In genomic region chr11:80553046-80553445, GRCm38 (mm10) we compare ENCODE assay signal across 24 mouse cellular contexts.
A peak's percentile ranks its signal among the peaks of the same experiment; 100 is the strongest.
DNase-seq lines count a peak whose midpoint lies in the region; ATAC-seq lines count a peak whose summit lies in the region.
"Had no signal": no experiment of that assay in that cellular context is flagged by ENCODE, and none has a peak within 500 bp of the region (broad histone marks: within the 10 kb centered on the region; RNA-seq: fewer than 3 reads in every experiment).

No protein-coding gene starts in this region.

- H3K27me3 ChIP-seq in splenic B cell, adult 2 months (ENCODE audit: control insufficient read depth, insufficient read depth, low read length, poor library complexity, severe bottlenecking): no peaks in the 10 kb centered on the region
- no peaks in the 10 kb centered on the region for H3K27me3 ChIP-seq in midbrain, embryonic 13.5 days
- H3K27me3 ChIP-seq: embryonic facial prominence, embryonic 13.5 days; embryonic facial prominence, embryonic 15.5 days had no signal

- WGBS in midbrain, embryonic 13.5 days: 82% methylated on average over 11 of the region's 11 CpGs

- DNase-seq in induced T-regulatory cell, adult 2 months (ENCODE audit: low read depth): peak; percentile 10
- peak; percentile 25 for DNase-seq in splenic B cell, adult 2 months (ENCODE audit: low read depth, low spot score)
- DNase-seq in left cerebral cortex, adult 8-10 months (ENCODE audit: low spot score in 2 of 2): no peak
- DNase-seq in lung, postnatal 36 days: no peak
- DNase-seq: adrenal gland, adult 2 months; adrenal gland, postnatal 10 days; adrenal gland, postnatal 25 days; cerebellum, adult 11 months; cerebellum, adult 18-20 months; cerebellum, adult 8-10 months; cerebellum, adult 9-11 months; cerebellum, postnatal 14 days; cerebellum, postnatal 36 days; embryo, embryonic 11 days had no signal

- ATAC-seq in common myeloid progenitor, adult 5-6 weeks (replicated peaks; ENCODE audit: low read depth, poor library complexity, severe bottlenecking): peak; percentile 62; the same call in 1 of the 2 replicates
- peak; percentile 48; the same call in 1 of the 2 replicates for ATAC-seq in granulocyte monocyte progenitor cell, adult 5-6 weeks (replicated peaks; ENCODE audit: poor library complexity, severe bottlenecking)
- ATAC-seq in midbrain, embryonic 13.5 days: no peak
- ATAC-seq: forebrain, embryonic 14.5 days; forebrain, embryonic 16.5 days had no signal

- no peak overlapping the region for H3K9ac ChIP-seq in midbrain, embryonic 13.5 days (replicated peaks)
- H3K9ac ChIP-seq: embryonic facial prominence, embryonic 13.5 days; embryonic facial prominence, embryonic 15.5 days; forebrain, embryonic 12.5 days had no signal

- H3K27ac ChIP-seq in midbrain, embryonic 13.5 days: no peak overlapping the region
- H3K27ac ChIP-seq: embryonic facial prominence, embryonic 13.5 days; embryonic facial prominence, embryonic 15.5 days; forebrain, embryonic 10.5 days; forebrain, embryonic 12.5 days had no signal

- no peak overlapping the region for H3K4me2 ChIP-seq in midbrain, embryonic 13.5 days (replicated peaks)
- H3K4me2 ChIP-seq: embryonic facial prominence, embryonic 13.5 days; embryonic facial prominence, embryonic 15.5 days; forebrain, embryonic 12.5 days had no signal

- H3K36me3 ChIP-seq in splenic B cell, adult 2 months (ENCODE audit: control insufficient read depth, insufficient read depth, low read length, poor library complexity, severe bottlenecking): no peaks in the 10 kb centered on the region
- H3K36me3 ChIP-seq in midbrain, embryonic 13.5 days: no peaks in the 10 kb centered on the region
- H3K36me3 ChIP-seq: embryonic facial prominence, embryonic 13.5 days; embryonic facial prominence, embryonic 15.5 days; forebrain, embryonic 10.5 days; forebrain, embryonic 12.5 days had no signal

- H3K4me3 ChIP-seq in midbrain, embryonic 13.5 days (replicated peaks): no peak overlapping the region
- H3K4me3 ChIP-seq: embryonic facial prominence, embryonic 13.5 days; embryonic facial prominence, embryonic 15.5 days; erythroblast, embryonic 14.5 days; forebrain, embryonic 10.5 days; forebrain, embryonic 12.5 days had no signal

- H3K4me1 ChIP-seq in midbrain, embryonic 13.5 days (replicated peaks): peaks cover 4% of the 10 kb centered on the region; the same call in 1 of the 2 replicates

- H3K9me3 ChIP-seq in midbrain, embryonic 13.5 days: no peaks in the 10 kb centered on the region
- H3K9me3 ChIP-seq: embryonic facial prominence, embryonic 13.5 days; embryonic facial prominence, embryonic 15.5 days; forebrain, embryonic 10.5 days; forebrain, embryonic 12.5 days had no signal

Comparison
In these comparisons a context has a peak if more than half of its experiments do, and no peak if none do; other contexts are left out.
1. DNase-seq: peak in induced T-regulatory cell, adult 2 months (single experiment) and splenic B cell, adult 2 months (single experiment); none in left cerebral cortex, adult 8-10 months (0 of 2) and lung, postnatal 36 days (single experiment).